Mouse (Mus musculus): ENCODE results near the gene Iqgap1.

GRCm38 (mm10) chr7:80846280-80846678 lies 20.5 kb upstream of the Iqgap1 start:
- TF ChIP-seq CTCF (IDR thresholded peaks at IDR 0.05; ENCODE audit: low read depth) (no peak), EP300 (IDR thresholded peaks at IDR 0.05; ENCODE audit: low read depth) (no peak)

Data from liver, embryonic 14.5 days (tissue).